Mouse (Mus musculus) T-helper 17 cell (primary cell): Measurements from ENCODE around the gene Mcts2.

ENCODE experiments used
- in situ Hi-C, 2 experiments: fragments of 300-600 bp; cut with MboI, MseI; formaldehyde crosslinking; loops; 1 replicate in 1 of 2; 2 replicates in 1 of 2; pipeline ENCODE4 v1.15.1; 2025; ENCODE audit warnings: high pct_unique_total_duplicates in 2 of 2

Gene Mcts2

DNA sequence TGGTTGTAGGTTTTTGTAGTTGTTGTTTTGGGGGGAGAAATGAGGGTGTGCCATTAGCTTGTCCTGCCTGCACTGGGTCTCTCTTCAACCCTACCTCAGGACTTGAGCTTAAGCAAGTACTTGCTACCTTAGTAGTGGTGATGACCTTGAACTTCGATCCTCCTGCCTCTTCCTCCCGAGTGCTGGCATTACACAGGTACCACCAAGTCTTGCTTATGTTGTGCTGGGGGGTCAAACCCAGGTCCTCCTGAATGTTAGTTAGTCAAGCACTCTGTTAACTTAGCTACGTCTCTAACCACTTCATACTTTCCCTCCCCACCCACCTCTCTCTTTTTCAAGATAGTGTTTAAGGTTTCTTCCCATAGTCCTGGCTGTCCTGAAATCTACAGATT lies 37.5 kb downstream of the Mcts2 start:
- in situ Hi-C loops: no loop called here

DNA sequence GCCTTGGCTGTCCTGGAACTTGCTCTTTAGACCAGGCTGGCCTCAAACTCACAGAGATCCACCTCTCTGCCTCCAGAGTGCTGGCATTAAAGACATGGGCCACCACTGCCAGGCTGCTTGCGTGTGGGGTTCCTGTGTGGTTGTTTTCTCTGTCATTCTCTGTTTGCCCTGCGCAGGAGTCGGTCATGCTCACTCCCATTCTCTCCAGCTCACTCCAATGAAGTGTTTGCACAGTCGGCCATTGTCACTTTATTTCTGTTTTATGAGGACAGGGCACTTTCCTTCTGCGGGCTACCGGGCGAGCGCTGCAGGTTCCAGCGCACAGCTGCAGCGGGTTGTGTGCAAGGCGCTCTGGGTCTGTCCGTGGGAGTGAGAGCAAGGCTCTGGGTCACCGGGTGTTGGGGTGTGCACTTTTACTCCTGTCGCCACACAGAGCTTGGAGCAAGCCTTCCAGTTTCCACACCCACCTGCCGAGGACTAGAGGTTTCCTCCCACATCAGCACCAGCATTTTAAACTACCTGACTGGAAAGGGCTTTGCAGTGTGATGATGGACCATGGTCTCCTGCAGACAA lies 38.4 kb downstream of the Mcts2 start:
- in situ Hi-C loops: no loop called here

DNA sequence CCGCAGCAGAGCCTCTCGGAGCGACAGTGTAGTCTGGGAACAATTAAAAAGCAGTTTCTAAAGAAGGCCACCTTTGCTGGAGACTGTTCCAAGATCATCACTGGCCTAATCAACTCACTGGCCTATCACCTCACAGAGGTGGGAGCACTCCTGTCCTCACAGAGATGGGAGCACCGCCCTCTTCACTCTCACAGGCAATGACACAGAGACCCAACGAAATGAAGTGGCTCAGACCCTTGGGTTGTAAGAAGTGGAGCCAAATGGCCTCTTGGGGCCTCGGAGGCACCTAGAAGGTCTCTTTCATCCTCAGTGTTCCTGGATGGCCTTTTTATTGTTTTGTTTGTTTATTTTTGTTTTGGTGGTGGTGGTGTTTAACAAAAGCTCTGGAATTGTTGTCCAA lies 39.4 kb downstream of the Mcts2 start:
- in situ Hi-C loops: no loop called here

DNA sequence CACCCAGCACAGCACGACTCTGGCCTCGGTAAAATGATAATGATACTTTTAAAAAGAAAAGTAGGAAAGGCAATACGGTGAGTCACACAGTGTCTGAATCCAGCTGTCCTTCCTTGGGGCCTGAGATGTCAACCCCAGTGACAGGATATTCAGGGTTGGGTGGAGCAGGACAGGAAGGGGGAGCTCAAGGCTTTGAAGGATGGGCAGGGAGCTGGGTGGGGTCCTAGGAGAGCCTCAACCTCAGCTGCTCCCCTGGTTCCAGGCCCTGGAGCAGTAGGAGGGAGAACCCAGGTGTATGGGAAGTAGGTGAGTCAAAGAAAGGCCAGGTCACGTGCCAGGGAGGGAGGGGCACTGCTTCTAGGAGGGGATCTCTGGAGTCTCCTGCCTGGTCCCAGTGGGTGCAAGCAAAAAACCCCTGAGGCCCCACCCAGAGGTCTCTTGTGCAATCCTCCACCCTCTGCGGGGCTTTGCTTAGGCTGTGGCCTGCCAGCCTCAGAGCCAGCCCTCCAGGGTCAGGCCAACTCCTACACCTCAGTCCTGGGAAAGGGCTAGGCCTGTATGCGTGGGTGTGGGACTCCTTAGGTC lies 40.0 kb downstream of the Mcts2 start:
- in situ Hi-C loops: no loop called here

DNA sequence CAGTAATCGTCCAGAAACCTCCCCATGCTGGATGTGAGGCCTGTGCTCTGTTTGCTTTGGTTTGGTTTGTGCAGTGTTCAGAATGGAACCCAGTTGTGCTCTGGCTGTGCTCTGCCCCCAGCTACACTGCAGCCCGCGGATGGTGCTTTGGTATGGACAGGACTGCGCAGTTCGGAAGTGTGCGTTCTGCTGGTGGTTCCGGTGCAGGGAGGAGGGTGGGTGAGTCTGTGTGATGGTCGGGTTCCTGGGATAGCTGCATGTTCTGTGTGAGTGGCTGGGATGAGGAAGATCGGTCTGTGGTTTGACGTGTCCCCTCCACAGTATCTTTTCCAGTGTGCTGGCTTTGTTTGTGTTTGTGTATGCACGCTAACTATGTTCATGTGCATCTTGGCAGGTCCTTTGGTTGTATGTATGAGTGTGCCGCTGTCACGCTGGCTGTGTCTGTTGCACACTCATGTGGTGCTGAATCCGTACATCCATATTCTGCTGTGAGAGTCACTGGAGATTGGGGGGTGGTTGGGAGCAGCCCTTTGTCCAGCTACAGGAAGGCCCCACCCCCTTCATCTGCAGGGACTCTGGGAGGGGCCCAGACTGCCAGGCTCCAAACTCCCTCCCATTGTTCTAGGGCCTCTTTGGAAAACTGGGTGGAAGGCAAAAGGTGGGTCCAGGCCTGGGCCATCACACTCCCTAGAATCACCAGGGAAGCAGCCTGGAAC lies 41.1 kb downstream of the Mcts2 start:
- in situ Hi-C loops: no loop called here

DNA sequence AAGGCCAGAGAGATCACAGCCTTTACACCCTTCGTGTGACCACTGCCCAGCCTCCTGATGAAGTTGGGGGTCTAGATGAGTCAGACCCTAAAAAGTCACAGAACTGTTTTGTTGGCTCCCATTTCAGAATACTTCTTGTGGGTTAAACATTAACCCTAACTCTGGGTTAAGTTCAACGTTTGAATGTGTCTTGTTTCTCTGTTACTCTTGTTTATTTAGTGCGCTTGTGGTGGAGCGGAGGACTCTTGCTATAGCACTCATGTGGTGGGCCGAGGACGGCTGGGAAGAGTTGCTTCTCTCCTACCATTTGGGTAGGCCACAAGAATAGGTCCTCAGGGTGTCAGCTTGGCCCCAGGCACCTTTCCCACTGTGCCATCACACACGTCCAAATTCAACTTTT lies 41.8 kb downstream of the Mcts2 start:
- in situ Hi-C loops: no loop called here

DNA sequence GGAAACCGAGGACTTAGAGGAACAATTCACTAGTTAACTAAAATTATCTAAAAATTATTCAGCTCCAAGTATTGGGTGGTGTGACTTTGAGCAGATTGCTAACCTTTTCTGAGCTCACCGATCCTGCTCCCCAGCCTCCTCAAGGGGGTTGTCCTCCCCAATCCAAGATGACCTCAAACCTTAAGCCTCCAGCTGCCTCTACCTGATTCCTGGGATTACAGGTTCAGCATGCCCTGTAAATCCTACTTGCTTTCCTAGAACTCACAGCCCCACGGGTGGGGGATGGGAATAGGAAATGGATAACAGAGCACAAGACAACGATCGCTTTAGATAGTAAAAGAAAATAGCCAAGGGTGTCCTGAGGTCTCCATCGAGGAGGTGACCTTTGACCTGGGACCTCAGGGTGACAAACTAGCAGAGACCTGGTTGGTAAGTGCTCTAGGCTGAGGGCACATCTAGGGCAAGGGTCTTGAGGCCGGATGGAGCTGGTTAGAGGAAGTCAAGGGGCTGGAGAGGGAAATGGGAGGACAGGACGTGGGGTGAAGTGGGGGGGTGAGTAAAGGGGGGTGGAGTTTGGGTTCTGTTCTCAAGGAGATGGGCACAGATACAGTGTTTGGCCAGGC lies 42.3 kb downstream of the Mcts2 start:
- in situ Hi-C loops: no loop called here

DNA sequence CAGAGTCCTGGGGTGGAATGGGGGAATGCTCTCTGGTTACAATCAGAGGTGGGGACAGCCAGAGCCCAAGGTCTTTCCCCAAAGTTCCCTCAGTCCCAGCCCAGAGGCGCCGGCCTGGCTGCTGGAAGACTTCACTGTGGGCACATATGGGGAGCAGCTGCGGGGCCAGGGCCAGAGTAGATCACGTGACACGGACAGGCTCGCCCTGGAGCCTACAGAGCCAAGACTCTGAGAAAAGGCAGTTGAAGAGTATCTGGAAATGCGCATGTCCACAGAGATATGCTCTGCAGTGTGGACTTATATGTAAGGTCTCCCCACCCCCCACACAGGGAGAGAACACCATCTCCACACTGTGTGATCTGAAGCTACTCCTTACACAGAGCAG lies 42.8 kb downstream of the Mcts2 start:
- in situ Hi-C loops: no loop called here

DNA sequence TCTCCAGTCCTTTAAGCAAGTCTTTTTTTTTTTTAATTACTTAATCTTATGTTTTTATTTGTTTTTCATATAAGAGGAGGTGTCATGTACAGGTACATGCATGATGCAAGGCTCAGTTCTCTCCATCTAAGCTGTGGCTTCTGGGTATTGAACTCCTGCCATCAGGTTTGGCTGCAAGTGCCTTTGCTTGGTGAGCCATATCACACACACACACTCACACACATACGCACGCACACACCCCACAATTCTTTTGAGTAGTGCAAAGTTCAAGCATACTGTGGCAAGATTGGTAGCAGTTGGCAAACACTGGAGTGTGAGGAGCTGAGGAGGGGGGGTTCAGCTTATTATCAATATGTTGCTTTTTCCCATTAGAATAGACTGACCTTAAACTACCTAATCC lies 46.4 kb downstream of the Mcts2 start:
- in situ Hi-C loops: no loop called here

DNA sequence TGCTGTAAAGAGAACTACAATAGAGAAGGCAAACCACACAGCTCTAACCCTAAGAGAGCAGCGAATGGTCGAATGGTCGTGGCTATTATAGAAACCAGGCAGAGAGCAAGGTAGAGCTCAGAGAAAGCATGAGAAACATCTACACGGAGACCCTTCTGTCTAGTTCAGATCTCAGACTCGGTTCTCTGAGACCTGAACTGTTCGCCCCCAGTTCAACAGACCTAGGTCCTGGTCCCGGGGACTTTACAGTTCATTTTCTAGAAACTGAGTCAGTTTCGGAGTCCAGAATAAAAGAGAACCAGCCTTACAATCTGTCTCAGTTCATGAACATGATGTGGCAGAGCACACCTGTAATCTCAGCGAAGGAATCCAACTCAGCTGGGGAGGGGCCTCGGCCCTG lies 47.7 kb downstream of the Mcts2 start:
- in situ Hi-C loops: no loop called here

DNA sequence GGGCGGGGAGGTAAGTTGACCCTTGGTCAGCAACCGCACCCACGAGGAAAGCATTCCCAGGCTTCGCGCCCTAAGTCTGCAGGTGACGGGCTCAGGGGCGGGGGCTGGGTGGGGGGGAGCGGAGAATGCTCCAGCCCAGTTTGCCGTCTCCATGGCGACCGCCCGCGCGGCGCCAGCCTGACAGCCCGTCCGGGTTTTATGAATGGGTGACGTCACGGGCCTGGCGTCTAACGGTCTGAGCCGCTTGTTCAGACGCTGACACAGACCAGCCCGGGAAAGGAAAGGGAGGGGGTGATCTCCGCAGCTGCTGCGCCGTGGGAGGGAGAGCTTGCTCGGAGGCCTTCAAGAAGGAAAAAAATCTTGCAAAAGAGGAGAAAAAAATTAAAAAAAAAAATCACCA lies 48.1 kb downstream of the Mcts2 start:
- in situ Hi-C loops: no loop called here

DNA sequence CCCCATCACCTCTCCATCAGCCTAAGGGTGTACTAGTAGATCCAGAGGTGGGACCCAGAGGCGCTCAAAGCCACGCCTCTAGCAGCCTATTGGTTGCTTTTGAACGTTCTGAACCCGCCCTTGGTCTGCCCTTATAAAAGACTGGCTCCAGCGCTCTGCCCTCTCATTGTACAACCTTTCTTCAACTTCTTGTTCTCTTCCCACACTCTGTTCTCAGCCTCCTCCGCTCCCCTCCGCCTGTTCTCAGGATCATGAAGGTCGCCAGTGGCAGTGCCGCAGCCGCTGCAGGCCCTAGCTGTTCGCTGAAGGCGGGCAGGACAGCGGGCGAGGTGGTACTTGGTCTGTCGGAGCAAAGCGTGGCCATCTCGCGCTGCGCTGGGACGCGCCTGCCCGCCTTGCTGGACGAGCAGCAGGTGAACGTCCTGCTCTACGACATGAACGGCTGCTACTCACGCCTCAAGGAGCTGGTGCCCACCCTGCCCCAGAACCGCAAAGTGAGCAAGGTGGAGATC lies 49.3 kb downstream of the Mcts2 start, which contains the start of gene Id1:
TSS of gene Id1 (plus strand) at position 162 of the 512 bp plus-strand sequence.
- in situ Hi-C loops: no loop called here

DNA sequence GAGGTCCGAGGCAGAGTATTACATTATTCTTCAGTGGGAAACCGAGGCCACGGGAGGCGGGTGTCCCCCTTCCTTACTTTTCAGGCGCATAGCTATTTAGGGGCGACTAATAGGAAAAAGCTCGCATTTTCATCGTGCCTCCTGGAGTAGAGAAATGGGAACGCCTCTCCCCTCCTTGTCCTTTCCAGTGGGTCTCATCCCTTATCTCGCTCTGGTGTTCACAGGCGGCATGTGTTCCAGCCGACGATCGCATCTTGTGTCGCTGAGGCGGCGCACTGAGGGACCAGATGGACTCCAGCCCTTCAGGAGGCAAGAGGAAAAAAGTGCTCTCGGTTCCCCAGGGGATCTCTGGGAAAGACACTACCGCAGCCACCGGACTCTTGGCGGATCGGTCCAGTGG lies 49.9 kb downstream of the Mcts2 start:
- in situ Hi-C loops: no loop called here
